8 mouse cellular contexts compared by ENCODE assay signal in the genomic region with DNA sequence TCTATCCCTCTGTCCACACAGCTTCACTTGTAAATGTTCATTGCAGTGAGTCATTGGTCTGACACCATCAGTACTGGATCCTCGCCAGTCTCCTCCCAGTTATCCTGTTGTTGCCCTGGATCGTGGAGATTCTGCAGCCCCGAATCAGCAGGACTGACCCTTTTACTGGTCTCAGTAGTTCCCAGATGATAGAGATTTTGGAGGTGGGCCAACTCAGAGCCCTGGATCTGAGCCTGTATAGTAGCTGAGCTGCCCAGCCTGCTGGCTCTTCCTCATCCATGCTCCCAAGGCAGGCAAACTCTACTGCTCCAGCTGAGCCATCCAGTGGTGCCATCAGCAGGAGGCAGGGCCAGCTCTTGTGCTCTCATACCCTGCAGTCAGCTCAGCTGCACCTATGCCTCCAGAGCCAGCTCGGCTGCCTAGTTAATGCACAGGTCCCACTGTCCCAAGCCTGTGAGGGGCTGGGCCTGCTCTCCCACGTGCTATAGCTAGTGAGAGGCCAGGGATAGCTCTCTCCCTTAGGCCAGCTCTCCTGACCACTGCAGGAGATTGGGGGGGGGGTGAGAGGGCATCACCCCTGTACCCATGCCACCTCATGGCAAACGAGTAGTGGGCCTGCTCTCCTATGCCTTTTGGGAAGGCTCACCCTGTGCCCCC.
DNase-seq lines count a peak whose midpoint lies in the region; ATAC-seq and TF ChIP-seq lines count a peak whose summit lies in the region.

No protein-coding gene starts in this region.

- DNase-seq in liver, adult 2 months (ENCODE audit: extremely low read depth, low read depth, low spot score) = peak; percentile 29
- DNase-seq in liver, embryonic 11.5 days (ENCODE audit: low spot score) = no peak
- DNase-seq in adrenal gland, postnatal 10 days = peak; percentile 70
- peak; percentile 49 for DNase-seq in fibroblast of lung, adult 2 months (ENCODE audit: low read depth)
- DNase-seq in kidney, postnatal 10 days = peak; percentile 26
- no peak for DNase-seq in left cerebral cortex, adult 11 months (ENCODE audit: low spot score)

- H3K27ac ChIP-seq in liver, adult 2 months (replicated peaks; ENCODE audit: insufficient read depth, low read depth, low read length) = no peak overlapping the region
- no peak overlapping the region for H3K27ac ChIP-seq in liver, embryonic 11.5 days (ENCODE audit: low read depth, low read length)
- H3K27ac ChIP-seq in forebrain, embryonic 12.5 days = no peak overlapping the region

- WGBS in liver, adult 2 months = 62% methylated on average over 6 of the region's 6 CpGs
- WGBS in liver, embryonic 11.5 days = 75% methylated on average over 6 of the region's 6 CpGs
- 83% methylated on average over 6 of the region's 6 CpGs for WGBS in forebrain, embryonic 12.5 days

- H3K36me3 ChIP-seq in liver, adult 2 months (ENCODE audit: control insufficient read depth, insufficient read depth, low read length) = peaks cover 7% of the 10 kb centered on the region; the same call in 1 of the 2 replicates
- H3K36me3 ChIP-seq in liver, embryonic 11.5 days (ENCODE audit: control insufficient read depth, insufficient read depth, low read length) = peaks cover 9% of the 10 kb centered on the region; the same call in 1 of the 2 replicates
- peaks cover 53% of the 10 kb centered on the region for H3K36me3 ChIP-seq in forebrain, embryonic 12.5 days (replicated peaks)

- ATAC-seq in liver, embryonic 11.5 days (replicated peaks; ENCODE audit: low FRiP score) = no peak
- ATAC-seq in inflammation-experienced regulatory T-cells, adult 6 months = no peak
- ATAC-seq in forebrain, embryonic 12.5 days (ENCODE audit: low FRiP score) = no peak

- H3K79me2 ChIP-seq in liver, adult 2 months (ENCODE audit: control insufficient read depth, insufficient read depth, low read length) = no peaks in the 10 kb centered on the region

- H3K27me3 ChIP-seq in liver, adult 2 months (ENCODE audit: control insufficient read depth, insufficient read depth, low read length) = no peaks in the 10 kb centered on the region
- no peaks in the 10 kb centered on the region for H3K27me3 ChIP-seq in liver, embryonic 11.5 days (replicated peaks; ENCODE audit: control insufficient read depth, insufficient read depth, low read length)
- H3K27me3 ChIP-seq in forebrain, embryonic 12.5 days = no peaks in the 10 kb centered on the region

- TF ChIP-seq CTCF in liver, adult 2 months (IDR thresholded peaks at IDR 0.05; ENCODE audit: low read depth, low read length) = no peak

- no peak overlapping the region for H3K4me2 ChIP-seq in liver, embryonic 11.5 days
- no peak overlapping the region for H3K4me2 ChIP-seq in forebrain, embryonic 12.5 days

- TF ChIP-seq POLR2A in liver, adult 2 months (IDR thresholded peaks at IDR 0.05; ENCODE audit: extremely low read depth, insufficient read depth, low read length) = no peak

- H3K4me3 ChIP-seq in liver, adult 2 months (ENCODE audit: insufficient read depth, low read depth, low read length) = no peak overlapping the region
- H3K4me3 ChIP-seq in liver, embryonic 11.5 days (ENCODE audit: low read depth, low read length) = no peak overlapping the region
- H3K4me3 ChIP-seq in forebrain, embryonic 12.5 days (replicated peaks) = no peak overlapping the region

- H3K9ac ChIP-seq in liver, adult 2 months (ENCODE audit: low read depth, low read length) = no peak overlapping the region
- H3K9ac ChIP-seq in liver, embryonic 11.5 days (ENCODE audit: low read depth, low read length) = no peak overlapping the region
- no peak overlapping the region for H3K9ac ChIP-seq in forebrain, embryonic 12.5 days

- H3K4me1 ChIP-seq in liver, adult 2 months (ENCODE audit: control insufficient read depth, insufficient read depth, low read length) = no peaks in the 10 kb centered on the region
- H3K4me1 ChIP-seq in liver, embryonic 11.5 days (replicated peaks; ENCODE audit: control insufficient read depth, insufficient read depth, low read length) = no peaks in the 10 kb centered on the region
- no peaks in the 10 kb centered on the region for H3K4me1 ChIP-seq in forebrain, embryonic 12.5 days

- H3K9me3 ChIP-seq in liver, embryonic 11.5 days (ENCODE audit: control insufficient read depth, low read length) = no peaks in the 10 kb centered on the region
- no peaks in the 10 kb centered on the region for H3K9me3 ChIP-seq in forebrain, embryonic 12.5 days

Comparison
In these comparisons a context has a peak if more than half of its experiments do, and no peak if none do; other contexts are left out.
1. DNase-seq: peak in liver, adult 2 months (single experiment), adrenal gland, postnatal 10 days (single experiment), fibroblast of lung, adult 2 months (single experiment) and kidney, postnatal 10 days (single experiment); none in liver, embryonic 11.5 days (single experiment) and left cerebral cortex, adult 11 months (single experiment).